Mouse (Mus musculus) cerebral cortex, adult 2 months (tissue): ENCODE data around the gene Hspb11.

Source experiments
- WGBS: fragments of 180-500 bp; shearing (Covaris S2); methylation state at CpG from one replicate; pipeline ENCODE4 v1.1.7; 2018; 5-methylcytosine and 5-hydroxymethylcytosine counted together

Hspb11 gene

DNA sequence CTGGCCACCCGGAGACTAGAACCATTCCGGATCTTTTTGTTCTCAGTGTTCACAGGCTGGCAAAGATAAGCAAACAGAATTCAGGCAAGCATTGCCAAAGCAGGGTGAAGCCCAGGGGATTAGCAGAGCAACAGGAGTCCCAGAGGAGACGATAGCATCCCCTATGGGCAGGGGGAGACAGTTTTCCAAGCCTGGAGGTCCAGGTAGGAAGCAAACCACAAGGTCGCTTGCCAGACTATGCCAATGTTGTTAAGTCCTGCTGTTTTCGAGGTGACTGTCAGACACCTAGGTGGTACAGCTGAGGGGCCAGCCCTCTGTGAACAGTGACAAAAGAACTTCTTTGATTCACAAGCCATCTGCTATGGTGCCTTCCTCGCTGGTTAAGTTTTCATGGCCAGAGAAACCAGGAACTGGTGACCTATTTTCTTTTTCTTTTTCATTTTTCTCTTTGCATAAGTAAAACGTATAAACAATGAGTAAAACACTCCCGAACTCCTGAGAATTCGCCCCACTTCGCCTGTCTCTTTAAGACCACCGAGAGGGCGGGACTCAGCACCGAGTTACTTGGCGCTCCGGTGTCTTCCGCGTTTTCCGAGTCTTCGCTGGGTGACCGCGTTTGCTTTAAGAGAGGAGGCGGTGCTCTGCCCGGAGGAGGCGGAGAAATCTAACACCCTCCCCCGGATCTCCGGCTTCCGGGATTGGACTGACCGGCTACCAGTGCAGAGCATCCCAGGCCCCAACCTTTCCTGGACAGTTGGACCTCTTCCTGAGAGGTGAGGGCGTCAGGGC, 60.5 kb downstream of the Hspb11 start, which contains the start of gene Yipf1:
Gene Yipf1 (plus strand): TSS at position 674 of the 789 bp plus-strand sequence.
- WGBS: under 1% methylated on average over 29 of the region's 29 CpGs

DNA sequence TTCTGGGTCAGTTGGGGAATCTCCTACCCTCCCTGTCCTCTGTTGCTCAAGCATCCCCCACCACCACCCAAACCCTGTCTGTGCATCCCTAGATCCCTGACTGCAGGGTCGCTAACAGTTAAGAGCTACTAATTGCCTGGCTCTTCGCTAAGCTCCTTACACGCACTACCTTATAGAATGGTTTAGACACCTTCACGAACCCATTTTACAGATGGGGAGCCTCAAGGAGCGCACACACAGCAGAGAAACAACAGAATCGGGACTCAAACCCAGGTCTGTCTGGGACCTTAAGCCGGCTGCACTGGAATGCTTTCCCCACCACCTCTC, 61.0 kb downstream of the Hspb11 start:
- WGBS: 5% methylated on average over 7 of the region's 7 CpGs

GRCm38 (mm10) chr4:107318646-107319045, 65.3 kb downstream of the Hspb11 start:
- 51% methylated on average over 8 of the region's 8 CpGs for whole genome bisulfite sequencing

- 81% methylated on average over 2 of the region's 2 CpGs for WGBS
Observed at GRCm38 (mm10) chr4:107321041-107321440, 67.6 kb downstream of the Hspb11 start.

- WGBS: 95% methylated on average over 2 of the region's 2 CpGs
Observed at GRCm38 (mm10) chr4:107323113-107323512, 69.7 kb downstream of the Hspb11 start.

GRCm38 (mm10) chr4:107328530-107328929, 75.1 kb downstream of the Hspb11 start:
- 95% methylated on average over 8 of the region's 8 CpGs for WGBS
